Mouse (Mus musculus) brain, embryonic 18.5 days (tissue): ENCODE measurements around the gene Rab4b.

Experiments used
- DNase-seq: peaks from one replicate; pipeline ENCODE4 v3.0.0-alpha.2; 2012; ENCODE audit warnings: low read depth, low spot score

Rab4b gene

DNA sequence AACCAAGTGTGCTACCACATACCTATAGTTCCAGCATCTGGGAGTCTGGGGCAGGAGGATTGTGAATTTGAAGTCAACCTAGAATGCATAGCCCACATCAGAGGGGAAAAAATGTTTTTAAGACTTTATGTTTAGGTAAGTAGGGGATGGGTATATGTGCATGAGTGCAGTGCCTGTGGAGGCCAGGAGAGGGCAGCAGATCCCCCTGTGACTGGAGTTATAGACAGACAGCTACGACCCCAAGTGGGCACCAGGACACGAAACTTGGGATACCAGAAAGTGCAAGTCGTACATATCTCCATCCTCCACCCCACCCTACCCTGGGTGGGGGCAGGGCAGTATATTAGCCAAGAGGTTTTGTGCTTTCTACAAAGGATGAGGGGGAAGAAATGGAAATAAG is 6.3 kb upstream of the Rab4b start:
- no peak for DNase-seq

DNA sequence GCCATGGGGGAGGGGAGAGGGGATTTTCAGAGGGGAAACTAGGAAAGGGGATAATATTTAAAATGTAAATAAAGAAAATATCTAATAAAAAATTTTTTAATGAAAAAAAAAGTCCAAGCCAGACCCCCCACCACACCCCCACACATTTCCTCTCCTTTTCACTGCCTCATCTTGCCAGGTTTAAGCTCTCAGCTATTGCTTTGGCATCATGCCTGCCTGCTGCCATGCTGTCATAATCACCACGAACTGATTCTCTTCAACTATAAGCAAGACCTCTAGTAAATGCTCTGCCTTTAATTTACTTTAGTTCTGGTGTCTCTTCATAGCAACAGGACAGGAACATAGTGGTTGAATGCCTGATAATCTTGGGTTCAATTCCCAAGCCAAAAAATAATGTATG is 3.8 kb upstream of the Rab4b start:
- no peak for DNase-seq

DNA sequence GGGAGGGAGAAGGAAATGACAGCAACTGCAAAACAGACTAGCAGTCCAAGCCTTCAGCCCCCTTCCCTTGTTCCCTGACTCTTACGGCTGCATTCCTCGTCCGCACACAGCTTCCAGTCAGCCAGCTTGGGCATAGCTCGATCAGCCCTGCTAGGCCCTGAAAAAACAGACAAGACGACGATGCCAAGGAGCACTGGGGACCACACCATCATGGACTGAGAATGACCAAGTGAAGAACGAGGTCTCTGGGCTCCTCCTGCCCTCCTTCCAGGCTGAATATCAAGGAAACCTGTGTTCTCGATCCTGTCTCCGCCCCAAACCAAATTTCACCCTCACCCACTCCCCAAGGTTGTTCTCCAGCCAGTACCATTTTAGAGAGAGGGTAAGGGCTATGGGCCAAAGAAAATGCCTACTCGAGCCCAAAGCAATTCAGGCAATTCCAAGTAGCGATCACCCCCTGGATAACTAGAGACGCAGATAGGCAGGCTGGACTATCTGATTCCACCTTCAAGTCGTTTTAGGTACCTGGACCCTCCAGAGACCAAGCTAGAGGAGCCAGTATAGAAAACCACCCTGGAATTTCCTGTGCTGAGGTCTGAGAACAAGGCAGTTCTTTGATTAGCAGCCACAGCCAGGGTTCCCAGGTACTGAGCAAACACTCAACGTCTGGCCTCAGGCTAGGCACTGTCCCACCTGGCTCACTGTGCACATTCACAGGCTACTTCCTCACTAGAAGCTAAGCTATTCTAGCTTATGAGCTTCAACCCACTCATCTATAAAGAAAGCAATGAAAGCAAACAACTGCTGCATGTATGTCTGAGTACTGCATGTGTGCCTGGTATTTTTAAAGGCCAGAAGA is 2.4 kb upstream of the Rab4b start, which contains the start of the genes Gm21983 and Mia:
Gm21983 (minus strand) TSS at position 250 of the 859 bp plus-strand sequence.
Mia (minus strand) TSS at position 321 of the 859 bp plus-strand sequence.
- DNase-seq, result no peak

DNA sequence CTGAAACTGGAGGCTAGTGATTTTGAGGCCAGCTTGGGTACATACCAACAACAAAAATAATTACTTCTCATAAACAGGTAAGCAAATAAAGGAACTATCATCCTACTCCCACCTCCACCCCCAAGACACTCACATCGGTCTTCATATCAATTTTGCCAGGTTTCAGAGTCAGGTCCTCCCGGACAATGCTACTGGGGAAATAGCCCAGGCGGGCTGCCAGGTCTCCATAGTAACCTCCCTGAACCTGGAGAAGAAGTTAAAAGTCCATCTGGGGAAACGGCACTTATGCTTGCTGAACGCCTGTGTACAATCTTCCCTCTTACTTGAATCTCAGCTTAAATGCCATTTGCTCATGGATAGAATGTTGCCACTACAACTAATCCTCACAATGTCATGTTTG is 1.3 kb upstream of the Rab4b start:
- DNase-seq, result no peak

DNA sequence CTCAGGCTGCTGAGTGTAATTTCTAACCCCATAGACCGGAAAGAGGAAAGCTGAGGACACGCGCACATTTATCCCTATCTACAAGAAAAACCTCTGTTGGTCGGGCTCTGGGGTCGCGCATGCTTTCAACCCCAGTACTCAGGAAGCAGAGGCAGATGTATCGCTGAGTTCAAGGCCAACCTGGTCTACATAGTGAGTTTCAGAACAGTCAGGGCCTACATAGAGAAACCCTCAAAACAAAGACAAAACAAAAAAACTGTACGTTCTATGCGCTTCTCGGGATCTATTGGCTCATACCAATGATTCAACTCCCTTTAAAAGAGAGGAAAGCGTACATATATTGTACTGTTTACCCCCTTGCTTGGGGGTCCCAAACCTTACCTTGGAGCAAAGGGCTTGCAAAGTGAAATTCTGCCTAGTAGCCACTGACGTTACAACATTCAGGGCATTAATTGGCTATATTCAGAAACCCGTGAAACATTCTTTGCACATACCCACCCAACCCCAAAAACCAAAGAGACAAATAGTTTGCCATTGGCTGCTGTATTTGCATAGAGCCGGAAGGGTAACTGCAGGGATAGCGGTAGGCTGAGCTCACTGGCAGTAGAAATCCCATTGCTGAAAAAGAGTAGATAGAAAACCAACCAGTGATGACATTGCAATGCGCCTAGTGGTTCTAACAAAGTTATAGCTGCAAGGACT is 672 bp upstream of the Rab4b start:
- no peak for DNase-seq

DNA sequence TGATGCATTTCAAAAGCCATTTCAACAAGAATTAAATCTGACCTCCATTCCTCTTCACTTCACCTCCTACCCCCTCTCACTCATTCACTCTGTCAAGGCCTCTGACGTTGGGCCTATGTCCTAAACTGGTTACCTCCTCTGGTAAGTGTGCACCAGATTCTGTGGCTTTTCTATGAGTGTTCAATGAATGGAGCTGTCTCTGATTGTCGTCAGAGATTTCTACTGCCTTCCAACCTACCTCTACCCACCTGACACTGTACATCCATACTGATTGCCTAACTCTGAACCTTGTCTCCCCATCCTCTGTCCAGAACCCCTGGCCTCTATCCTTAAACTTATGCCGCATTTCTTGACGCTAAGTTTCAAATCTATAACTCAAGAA is 763 bp downstream of the Rab4b start:
- DNase-seq, result no peak

DNA sequence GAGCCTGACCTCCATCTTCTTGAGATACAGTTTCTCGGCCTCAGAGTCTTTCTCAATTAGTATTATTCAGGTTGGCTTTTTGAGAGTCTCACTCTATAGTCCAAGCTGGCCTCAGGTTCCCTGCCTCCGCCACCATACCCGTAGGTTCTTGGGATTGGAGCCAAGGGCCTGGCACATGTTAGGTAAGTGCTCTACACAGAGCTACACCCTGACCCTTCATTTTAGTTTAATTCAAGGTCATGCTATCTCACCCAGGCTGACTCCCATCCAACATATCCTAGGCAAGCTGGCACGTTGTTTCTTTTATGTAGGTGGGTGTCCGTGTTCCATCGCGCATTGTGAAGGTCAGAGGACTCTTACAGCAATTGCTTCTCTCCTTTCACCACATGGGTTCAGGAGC is 3.8 kb downstream of the Rab4b start:
- DNase-seq, result no peak

DNA sequence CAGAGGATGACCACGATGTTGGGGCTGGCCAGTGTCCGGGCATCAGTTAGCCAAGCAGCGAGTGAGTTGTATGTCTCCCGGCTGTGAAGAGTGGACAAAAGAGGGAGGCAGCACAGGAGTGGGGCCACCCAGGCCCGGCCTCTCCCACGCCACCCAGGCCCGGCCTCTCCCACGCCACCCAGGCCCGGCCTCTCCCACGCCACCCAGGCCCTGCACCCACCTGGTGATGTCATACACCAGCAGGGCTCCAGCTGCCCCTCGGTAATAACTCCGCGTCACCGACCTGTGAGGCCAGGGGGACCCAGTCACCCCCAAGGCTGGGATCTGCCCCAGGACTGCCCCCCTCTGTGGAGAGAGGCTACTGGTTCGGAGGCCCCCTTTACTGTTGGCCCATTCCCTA is 4.2 kb downstream of the Rab4b start:
- DNase-seq, result no peak

DNA sequence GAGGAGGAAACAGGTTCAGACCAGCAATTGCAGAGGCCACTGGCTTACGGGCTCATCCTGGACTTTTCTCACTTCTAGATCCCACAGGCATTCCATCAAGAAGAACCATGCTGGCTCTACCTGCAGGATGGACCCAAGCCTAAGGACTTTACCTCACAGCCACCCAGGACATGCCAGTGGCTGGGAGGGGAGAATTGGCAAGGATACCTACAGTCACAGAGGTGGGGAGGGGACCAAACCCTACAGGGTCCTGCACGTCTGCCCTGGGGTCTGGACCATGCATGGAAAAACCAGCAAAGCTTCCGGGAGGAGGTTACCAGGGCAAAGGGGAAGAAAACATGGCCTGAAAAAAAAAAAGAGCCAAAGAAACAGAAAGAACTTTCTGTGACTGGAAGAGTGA is 7.7 kb downstream of the Rab4b start:
- DNase-seq, result no peak

DNA sequence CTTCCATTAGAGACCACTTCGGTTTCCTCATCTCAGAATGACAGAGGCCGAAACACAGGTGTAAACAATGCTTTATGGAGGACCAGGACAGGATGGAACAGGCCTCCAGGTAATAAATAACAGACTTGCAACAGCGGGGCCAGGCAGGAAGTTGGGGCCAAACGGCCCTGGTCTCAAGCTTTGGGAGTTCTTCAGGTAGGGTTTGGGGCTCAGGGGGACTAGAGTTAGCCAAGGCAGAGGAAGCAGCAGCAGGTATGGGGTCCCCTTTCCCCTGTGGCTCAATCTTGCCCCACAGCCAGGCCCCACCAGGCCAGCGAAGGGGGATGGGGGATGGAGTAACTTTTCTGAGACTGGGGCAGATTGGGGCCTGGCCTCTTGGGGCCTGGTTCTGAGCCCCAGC is 10.3 kb downstream of the Rab4b start:
- DNase-seq, result no peak

DNA sequence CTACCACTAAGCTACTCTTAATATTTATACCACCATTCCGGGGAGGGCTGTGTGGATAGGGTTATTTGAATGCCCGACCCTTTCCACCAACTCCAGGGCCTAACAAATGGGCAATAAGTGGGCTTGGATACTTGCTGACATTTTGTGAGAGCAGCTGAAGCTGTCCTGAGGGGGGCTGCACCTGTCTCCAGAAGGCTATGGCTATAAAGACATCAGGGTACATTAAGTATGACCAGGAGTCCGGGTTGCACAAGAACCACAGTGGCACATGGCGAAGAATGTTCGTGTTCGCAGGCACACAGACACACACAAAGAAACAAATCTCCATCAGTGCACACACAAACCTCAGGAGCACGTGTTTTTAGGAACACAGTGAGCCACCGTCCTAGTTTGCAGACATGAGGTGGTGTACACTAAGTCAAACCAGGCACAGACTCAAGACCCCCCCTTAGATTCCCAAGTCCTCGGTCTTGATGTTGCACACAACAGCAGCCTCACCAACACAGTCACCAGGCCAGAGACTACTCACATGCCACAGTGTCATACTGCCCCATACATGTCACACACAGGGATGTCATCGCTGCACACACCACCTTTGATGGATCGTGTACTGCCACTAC is 11.1 kb downstream of the Rab4b start:
- no peak for DNase-seq

DNA sequence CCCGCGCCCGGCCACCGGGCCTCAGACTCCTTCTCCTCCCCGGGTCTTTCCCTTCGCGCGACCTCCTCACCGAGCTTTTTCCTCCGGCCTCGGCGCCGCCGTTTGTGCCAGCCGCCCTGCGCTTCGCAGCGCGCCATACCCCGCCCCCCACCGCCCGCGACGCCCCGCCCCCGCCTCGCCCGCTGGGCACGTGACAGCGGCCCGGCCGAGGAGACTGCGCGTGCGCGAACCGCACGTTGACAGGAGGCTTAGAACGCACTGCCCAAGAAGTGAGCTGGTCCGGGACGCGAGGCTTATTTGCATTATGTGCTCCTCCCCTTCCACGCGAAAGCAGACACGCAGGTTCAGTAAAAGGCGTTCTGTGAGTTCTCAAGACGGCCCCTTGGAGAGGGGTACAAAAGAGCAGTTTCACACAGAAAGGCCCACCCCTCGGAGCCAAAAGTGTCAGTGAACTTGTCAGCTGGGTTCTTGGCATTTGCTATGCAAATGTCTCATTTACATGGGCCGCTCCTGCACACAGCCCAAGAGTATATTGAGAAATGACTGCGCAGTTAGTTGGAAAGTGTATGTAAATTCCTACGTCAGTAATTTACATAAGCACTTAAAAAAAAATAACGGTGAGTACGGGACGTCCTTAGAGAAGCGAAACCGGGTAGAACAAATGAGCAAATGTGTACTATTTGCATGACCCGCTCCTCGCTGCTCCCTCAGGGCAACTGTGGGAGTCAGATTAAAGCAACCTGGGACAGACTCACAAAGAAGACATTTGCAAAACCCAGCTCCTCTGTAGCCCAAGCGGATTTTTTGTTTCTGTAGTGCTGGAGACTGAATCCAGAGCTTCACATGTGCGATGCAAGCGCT is 11.9 kb downstream of the Rab4b start, which contains the start of gene Egln2:
Egln2 (minus strand) TSS at position 189 of the 861 bp plus-strand sequence.
- peak; percentile 78 for DNase-seq

DNA sequence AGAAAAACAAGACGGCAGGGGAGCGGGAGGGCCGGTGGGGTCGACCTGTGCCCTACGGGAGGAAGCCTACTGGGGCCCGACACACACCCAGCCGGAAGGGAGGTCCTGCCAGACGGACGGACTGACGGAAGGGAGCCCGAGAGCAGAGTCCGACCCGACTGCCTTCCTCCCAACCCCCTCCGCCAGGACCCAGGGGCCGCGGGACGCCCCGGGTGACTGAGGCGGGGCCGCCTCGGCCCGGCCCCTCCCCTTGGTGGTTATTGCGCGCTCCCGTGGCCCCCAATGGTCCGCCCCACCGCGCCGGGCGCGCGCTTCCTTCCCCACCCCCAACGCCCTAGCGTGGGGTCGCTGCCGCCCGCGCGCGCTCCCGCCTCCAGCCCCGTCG is 12.5 kb downstream of the Rab4b start:
- peak; percentile 39 for DNase-seq

DNA sequence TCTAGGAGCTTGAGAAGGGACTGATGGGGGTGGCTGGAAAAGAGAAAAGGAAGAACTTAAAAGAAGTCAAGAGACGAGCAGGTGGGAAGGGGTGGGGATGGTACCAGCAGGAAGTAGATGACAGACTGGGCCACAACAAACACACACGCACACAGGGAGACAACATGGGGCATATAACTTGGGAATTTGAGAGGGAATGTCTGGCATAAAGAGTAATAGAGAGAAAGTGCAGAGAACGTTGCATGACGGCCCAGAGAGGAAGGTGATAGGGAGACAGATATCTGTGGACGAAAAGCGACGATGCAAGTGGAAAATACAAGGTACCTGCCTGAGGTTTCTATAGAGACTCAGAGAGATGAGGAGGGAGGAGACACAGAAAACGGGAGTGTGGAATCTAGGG is 13.0 kb downstream of the Rab4b start:
- DNase-seq, result no peak

DNA sequence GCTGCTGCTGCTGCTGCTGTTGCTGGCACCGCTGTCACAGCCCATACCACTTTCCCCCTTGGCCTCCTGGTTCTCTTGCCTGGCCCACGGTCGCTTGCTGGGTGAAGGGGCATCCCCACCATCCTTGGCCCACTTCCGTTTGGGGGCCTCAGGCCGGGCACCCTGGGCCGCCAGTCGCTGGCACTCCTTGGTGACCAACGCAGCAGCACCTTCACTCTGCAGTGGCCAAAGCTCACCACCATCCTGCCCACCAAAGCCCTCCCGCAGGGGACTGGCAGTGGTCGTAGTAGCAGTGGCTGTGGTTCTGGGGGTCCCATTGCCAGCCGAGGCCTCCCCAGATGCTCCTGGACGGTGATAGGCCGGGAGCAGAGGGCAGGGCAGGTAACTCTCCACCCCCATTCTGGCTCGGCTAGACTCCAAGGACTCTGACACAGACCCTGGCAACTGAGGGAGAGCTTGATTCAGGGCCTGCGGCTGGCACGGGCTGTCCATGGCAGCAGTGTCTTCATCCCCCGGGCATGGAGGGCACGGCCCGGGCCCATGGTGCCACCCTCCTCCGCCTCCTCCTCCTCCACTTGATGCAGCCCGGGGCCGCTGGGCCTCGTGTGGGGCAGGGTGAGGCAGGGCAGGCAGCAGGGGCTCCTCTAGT is 13.6 kb downstream of the Rab4b start:
- DNase-seq, result no peak

DNA sequence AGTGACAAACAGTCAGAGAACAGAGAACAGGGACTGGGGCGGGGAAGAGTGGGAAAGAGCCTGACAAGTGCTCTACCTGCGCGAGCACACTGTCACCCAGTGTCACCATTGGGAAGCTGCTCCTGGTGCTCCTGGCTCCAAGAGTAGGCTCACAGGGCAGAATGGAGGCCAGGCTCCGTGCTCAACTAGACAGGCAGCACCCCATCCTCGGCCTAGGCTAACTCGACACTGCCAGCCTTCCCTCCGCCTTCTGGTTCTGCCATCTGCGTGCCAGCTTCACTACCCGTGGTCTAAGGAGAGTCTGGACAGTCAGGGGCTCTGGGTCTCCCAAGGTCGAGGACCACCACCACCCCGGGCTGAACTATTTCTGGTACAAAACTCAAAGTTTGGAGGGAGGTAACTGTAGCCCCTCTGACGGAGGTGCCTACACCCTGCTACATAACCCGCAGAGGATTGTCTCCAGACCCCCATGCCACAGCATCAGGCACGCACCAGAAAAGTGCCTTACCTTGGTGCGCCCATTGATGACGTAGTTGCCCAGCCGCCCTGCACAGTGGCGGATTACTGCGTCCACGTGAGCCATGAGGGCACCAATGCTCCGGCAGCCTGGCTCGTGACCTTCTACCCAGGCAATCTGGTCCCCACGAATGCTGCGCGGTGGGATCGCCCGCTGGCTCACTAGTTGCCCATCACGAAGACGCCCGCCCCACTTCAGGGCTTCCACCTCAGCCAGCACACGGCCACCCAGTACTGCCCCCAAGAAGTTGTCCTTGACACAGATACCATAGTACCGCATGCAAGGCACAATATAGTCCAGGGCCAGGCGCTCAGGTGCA is 14.4 kb downstream of the Rab4b start:
- DNase-seq, result no peak

DNA sequence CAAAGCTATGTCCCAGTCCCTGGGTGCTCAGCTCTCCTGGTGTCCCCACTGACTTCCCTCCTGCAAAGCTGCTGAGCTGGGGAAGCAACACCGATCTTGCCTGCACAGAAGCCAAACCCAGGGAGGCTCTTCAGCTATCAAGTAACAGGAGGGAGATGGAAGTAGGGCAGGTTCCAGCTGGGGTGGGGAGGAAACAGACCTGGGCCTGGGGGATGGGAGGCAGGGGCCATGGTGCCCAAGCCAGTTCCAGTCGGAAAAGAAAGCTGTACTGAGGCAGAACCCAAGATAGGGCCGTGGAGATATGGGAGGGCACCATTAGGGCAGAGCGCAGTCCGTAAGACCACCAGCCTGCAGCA is 15.3 kb downstream of the Rab4b start:
- DNase-seq, result no peak

DNA sequence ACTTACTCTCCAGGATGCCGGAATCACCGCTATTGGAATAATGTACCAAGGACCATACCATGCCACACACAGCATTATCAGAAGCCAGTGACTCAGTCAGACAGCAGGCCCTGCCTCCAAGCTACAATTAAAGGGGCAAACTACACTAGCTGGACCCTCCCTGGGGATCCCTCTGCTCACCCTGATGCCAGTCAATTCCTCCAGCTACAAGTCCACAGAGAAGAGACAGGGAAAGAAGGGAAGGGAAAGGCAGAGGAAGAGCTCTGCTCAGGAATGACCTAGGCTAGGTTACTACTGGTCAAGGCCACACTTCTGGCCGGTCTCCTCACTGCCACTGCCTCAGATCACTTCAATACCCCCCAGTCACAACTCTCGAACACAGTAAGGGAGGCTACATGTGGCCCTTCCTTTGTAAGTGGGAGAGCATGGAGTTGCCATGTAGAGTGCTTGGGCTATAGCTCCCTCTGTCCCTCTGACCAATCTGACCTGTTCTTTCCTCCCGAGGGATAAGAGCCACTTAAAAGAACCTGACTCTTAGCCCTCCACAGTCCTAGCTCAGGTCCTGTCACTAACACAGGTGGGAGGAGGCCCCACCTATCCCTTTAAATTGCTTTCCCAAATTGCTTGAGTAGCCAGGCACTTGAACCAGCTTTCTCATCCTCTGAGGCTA is 15.8 kb downstream of the Rab4b start:
- no peak for DNase-seq

DNA sequence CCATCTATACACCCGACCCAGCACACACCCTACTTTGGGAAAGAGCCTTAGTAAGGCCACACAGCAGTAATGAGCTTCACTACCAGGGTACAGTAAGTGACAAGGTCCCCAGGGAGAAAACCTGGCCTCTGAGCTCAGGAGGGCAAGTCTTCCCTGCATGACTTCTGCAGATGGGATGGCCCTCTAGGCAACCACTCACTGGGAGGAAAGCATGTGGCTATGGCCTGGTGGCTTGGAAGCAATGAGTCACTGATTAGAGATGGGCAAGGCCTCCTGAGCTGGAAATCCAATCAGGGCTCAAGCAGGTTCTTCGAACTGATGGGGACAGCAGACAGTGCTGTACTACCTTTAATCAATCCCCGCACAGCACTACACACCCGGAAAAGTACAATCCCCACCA is 17.0 kb downstream of the Rab4b start:
- no peak for DNase-seq

DNA sequence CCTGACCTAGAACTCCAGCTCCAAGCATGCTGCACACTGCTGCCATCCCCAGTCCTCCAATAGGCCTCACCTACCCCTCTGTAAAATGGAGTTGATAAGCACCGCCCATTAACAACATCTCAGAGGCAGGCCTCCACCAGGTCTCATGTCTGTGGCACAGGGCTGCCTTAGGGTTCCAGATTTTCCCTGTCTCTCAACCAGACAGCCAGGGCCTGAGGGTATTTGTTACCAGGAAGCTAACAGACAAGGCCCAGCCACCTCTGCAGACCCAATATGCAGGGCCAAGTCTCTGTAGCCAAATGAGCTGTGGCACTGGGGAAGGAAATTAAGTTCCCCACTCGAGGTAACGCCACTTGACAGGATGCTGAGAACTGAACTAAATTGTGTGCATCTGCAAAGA is 17.8 kb downstream of the Rab4b start:
- no peak for DNase-seq
